Mouse (Mus musculus) MEL (cell line): ENCODE results near the gene Ephb3. TPM values are rescaled to one million over a fixed set of nuclear protein-coding genes. Genes with fewer than 3 reads are reported as not detected.
"Not testable (repeated sequence)": the region's sequence is repeated elsewhere in the genome, so short reads cannot be mapped to it uniquely, and the experiment has no call there.

Experiments used
- DNase-seq: peaks from one replicate; pipeline ENCODE4 v3.0.0; 2011; ENCODE audit warnings: low read depth, low spot score
- H3K27ac ChIP-seq: 2 replicates; pipeline ENCODE4 v1.5.1; 2012; ENCODE audit warnings: low read depth, mild to moderate bottlenecking, control low read depth, low read length, moderate library complexity; ENCODE audit not compliant: control insufficient read depth
- H3K27me3 ChIP-seq, 2 experiments: fragments of 150-350 bp in 1 of 2; sonication (generic) in 1 of 2; 2 replicates each; pipeline ENCODE4 v1.6.1; 2012; ENCODE audit warnings: low read length in 2 of 2, mild to moderate bottlenecking in 2 of 2, improper control_type of control experiment in 1 of 2, moderate library complexity in 1 of 2; ENCODE audit not compliant: insufficient read depth in 2 of 2, control insufficient read depth in 1 of 2
- H3K36me3 ChIP-seq, 2 experiments: 2 replicates each; pipeline ENCODE4 v1.6.1; 2012 to 2014; ENCODE audit warnings: low read length in 2 of 2, improper control_type of control experiment in 1 of 2, inconsistent platforms in 1 of 2, mild to moderate bottlenecking in 1 of 2; ENCODE audit not compliant: insufficient read depth in 2 of 2, control insufficient read depth in 1 of 2
- H3K4me1 ChIP-seq, 2 experiments: fragments of 150-350 bp in 1 of 2; sonication (generic) in 1 of 2; 2 replicates each; pipeline ENCODE4 v1.6.1; 2012; ENCODE audit warnings: low read length in 2 of 2, improper control_type of control experiment in 1 of 2, mild to moderate bottlenecking in 1 of 2; ENCODE audit not compliant: insufficient read depth in 2 of 2, control insufficient read depth in 1 of 2
- H3K4me3 ChIP-seq, 2 experiments: fragments of 150-350 bp in 1 of 2; sonication (generic) in 1 of 2; 2 replicates each; pipeline ENCODE4 v1.5.1; 2012; ENCODE audit warnings: low read depth in 2 of 2, low read length in 2 of 2, mild to moderate bottlenecking in 2 of 2, moderate library complexity in 2 of 2, control low read depth in 1 of 2, improper control_type of control experiment in 1 of 2; ENCODE audit not compliant: control insufficient read depth in 1 of 2, insufficient read depth in 1 of 2
- H3K79me2 ChIP-seq: 2 replicates; pipeline ENCODE4 v1.6.1; 2012; ENCODE audit warnings: mild to moderate bottlenecking, low read length, moderate library complexity; ENCODE audit not compliant: control insufficient read depth, poor library complexity, insufficient read depth
- H3K9ac ChIP-seq: 2 replicates; pipeline ENCODE4 v1.6.1; 2012; ENCODE audit warnings: low read depth, mild to moderate bottlenecking, control low read depth, low read length, moderate library complexity; ENCODE audit not compliant: control insufficient read depth, poor library complexity, severe bottlenecking
- H3K9me3 ChIP-seq: fragments of 150-350 bp; sonication (generic); replicated peaks from 2 replicates; pipeline ENCODE4 v1.6.1; 2012; ENCODE audit warnings: mild to moderate bottlenecking, low read length, improper control_type of control experiment, moderate library complexity; ENCODE audit not compliant: insufficient read depth
- CHD1 ChIP-seq: IDR thresholded peaks from 2 replicates; pipeline ENCODE4 v1.6.1; 2012; ENCODE audit warnings: low read depth, mild to moderate bottlenecking, inconsistent platforms, low read length, improper control_type of control experiment
- CTCF ChIP-seq, 3 experiments: IDR thresholded peaks in 2 of 3; conservative IDR thresholded peaks in 1 of 3; 2 replicates each; pipeline ENCODE4 v1.5.1; 2011 to 2012; ENCODE audit warnings: low read length in 3 of 3, low read depth in 2 of 3, mild to moderate bottlenecking in 2 of 3, improper control_type of control experiment in 1 of 3, inconsistent platforms in 1 of 3, mixed read lengths in 1 of 3, moderate library complexity in 1 of 3; ENCODE audit not compliant: control insufficient read depth in 1 of 3, insufficient read depth in 1 of 3, poor library complexity in 1 of 3, severe bottlenecking in 1 of 3
- ELF1 ChIP-seq: IDR thresholded peaks from 2 replicates; pipeline ENCODE4 v1.6.1; 2014; ENCODE audit warnings: low read depth, mild to moderate bottlenecking, inconsistent platforms, low read length, improper control_type of control experiment, moderate library complexity
- ETS1 ChIP-seq: IDR thresholded peaks from 2 replicates; pipeline ENCODE4 v1.6.1; 2012; ENCODE audit warnings: low read depth, mild to moderate bottlenecking, inconsistent platforms, low read length, improper control_type of control experiment, moderate library complexity
- HCFC1 ChIP-seq: IDR thresholded peaks from 2 replicates; pipeline ENCODE4 v1.6.1; 2012; ENCODE audit warnings: low read depth, mild to moderate bottlenecking, inconsistent platforms, low read length, improper control_type of control experiment, moderate library complexity
- JUND ChIP-seq: IDR thresholded peaks from 2 replicates; pipeline ENCODE4 v1.6.1; 2011; ENCODE audit warnings: low read depth, mild to moderate bottlenecking, improper control_type of control experiment, low read length
- KAT2A ChIP-seq: conservative IDR thresholded peaks from 2 replicates; pipeline ENCODE4 v1.6.1; 2012; ENCODE audit warnings: low read depth, low read length, improper control_type of control experiment, inconsistent platforms
- MAX ChIP-seq: IDR thresholded peaks from 2 replicates; pipeline ENCODE4 v1.6.1; 2011; ENCODE audit warnings: low read length, improper control_type of control experiment
- MEF2A ChIP-seq: IDR thresholded peaks from 2 replicates; pipeline ENCODE4 v1.6.1; 2014; ENCODE audit warnings: low read depth, mild to moderate bottlenecking, inconsistent platforms, low read length, improper control_type of control experiment; ENCODE audit not compliant: poor library complexity, insufficient replicate concordance, severe bottlenecking; ENCODE audit errors: extremely low read depth
- MXI1 ChIP-seq: IDR thresholded peaks from 2 replicates; pipeline ENCODE4 v1.6.1; 2011; ENCODE audit warnings: mild to moderate bottlenecking, low read depth, low read length, improper control_type of control experiment
- POLR2AphosphoS2 ChIP-seq: IDR thresholded peaks from 2 replicates; pipeline ENCODE4 v1.6.1; 2011; ENCODE audit warnings: low read length, improper control_type of control experiment
- RAD21 ChIP-seq: IDR thresholded peaks from 2 replicates; pipeline ENCODE4 v1.6.1; 2011; ENCODE audit warnings: mild to moderate bottlenecking, low read depth, low read length, improper control_type of control experiment
- RCOR1 ChIP-seq: IDR thresholded peaks from 2 replicates; pipeline ENCODE4 v1.6.1; 2012; ENCODE audit warnings: low read depth, mild to moderate bottlenecking, inconsistent platforms, low read length, improper control_type of control experiment
- TAL1 ChIP-seq: IDR thresholded peaks from 2 replicates; pipeline ENCODE4 v1.6.1; 2012; ENCODE audit warnings: mild to moderate bottlenecking, inconsistent platforms, low read length, moderate library complexity, mixed read lengths
- USF1 ChIP-seq: IDR thresholded peaks from 2 replicates; pipeline ENCODE4 v1.6.1; 2014; ENCODE audit warnings: low read depth, mild to moderate bottlenecking, inconsistent platforms, low read length, improper control_type of control experiment, moderate library complexity
- ZKSCAN1 ChIP-seq: IDR thresholded peaks from 2 replicates; pipeline ENCODE4 v1.6.1; 2012; ENCODE audit warnings: low read depth, mild to moderate bottlenecking, inconsistent platforms, low read length, improper control_type of control experiment, moderate library complexity
- ZMIZ1 ChIP-seq: IDR thresholded peaks from 2 replicates; pipeline ENCODE4 v1.6.1; 2012; ENCODE audit warnings: low read depth, mild to moderate bottlenecking, inconsistent platforms, low read length, improper control_type of control experiment, moderate library complexity
- polyA plus RNA-seq, 2 experiments: library from polyadenylated mRNA; stranded (reverse) in 1 of 2; unstranded in 1 of 2; fragments of >175 nt in 1 of 2; fragments of >200 nt in 1 of 2; gene quantifications; 2 replicates each; pipeline versions ENCODE4 v1.2.1 to v1.2.4; 2012; ENCODE audit warnings: low replicate concordance in 2 of 2, low read depth in 1 of 2; ENCODE audit not compliant: insufficient read length in 2 of 2, insufficient read depth in 1 of 2, missing spikeins in 1 of 2
- total RNA-seq: library from RNA; depleted of rRNA; stranded (reverse); fragments of 300-350 nt; gene quantifications from 2 replicates; pipeline ENCODE4 v1.2.3, GENCODE M21; 2012

Gene Ephb3
- total and polyA plus RNA-seq, 3 experiments, result 0.46 to 2.9 TPM; not detected in 1

DNA sequence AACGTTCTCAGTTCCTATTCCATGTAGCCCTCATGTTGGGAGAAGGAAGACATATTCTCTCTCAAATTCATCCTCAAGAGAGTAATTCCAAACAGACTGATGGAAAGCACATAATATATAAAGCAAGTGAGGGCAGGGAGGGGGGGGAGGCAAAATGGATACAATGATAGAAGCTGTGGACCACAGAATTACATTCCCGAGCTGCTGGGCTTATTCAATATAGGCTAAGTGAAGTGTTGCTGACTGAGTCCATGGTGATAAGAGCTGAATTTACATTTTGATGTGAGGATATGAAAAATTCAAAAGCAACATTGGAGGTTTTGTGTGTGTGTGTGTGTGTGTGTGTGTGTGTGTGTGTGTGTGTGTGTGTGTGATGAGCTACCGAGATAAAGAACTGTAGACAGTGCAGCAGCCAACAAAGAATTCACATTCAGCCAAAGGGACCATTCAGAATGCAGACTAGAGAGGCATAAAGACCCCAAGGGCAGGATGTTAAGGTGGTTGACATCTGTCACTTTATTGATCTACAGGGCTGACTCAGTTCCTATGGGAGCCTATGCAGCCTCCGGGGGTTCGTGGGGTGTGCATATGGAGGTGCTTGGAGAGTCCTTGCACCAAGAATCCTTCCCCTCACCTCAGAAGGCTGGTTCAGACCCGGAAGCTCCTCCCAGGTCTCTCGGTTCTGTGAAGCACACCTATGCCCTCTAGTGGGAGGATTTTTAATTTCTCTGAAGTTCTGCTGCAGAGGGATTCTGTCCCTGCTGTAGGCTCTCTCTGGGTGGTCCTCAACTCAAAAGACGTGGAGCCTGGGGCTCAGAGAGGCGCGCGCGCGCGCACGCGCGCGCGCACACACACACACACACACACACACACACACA, 39.0 kb upstream of the Ephb3 start:
- not testable (repeated sequence) for H3K27me3 ChIP-seq, H3K36me3 ChIP-seq, H3K79me2 ChIP-seq, H3K4me3 ChIP-seq, H3K4me1 ChIP-seq, DNase-seq, H3K9me3 ChIP-seq, H3K27ac ChIP-seq, H3K9ac ChIP-seq

DNA sequence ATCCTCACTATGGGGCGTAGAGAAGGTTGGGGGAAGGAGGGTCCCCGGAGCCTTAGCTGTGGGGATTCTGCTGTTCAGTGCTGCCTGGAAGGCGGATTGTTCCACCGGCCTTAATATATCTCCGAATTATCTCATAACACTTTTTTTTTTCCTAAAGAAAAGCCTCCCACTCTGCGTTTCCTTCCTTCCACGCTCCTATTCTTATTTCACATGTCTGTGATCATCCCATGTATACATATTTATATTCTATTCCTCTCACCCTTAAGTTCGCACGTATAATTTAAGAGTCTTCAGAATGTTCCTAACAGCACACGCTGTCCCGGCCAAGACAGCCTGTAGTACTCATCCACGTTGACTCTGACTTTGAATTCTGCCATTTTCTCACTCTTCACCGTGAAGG, 35.8 kb upstream of the Ephb3 start:
- TF ChIP-seq CHD1 (no peak), ELF1 (no peak), USF1 (no peak), RAD21 (no peak), JUND (no peak), HCFC1 (no peak), KAT2A (no peak), MAX (no peak), MXI1 (no peak), CTCF (IDR thresholded peaks at IDR 0.05 in 2 of 3, conservative IDR thresholded peaks at IDR 0.05 in 1 of 3; ENCODE audit: control insufficient read depth in 1 of 3, insufficient read depth in 1 of 3, low read depth in 2 of 3, low read length in 3 of 3, poor library complexity in 1 of 3, severe bottlenecking in 1 of 3) (no peak), POLR2AphosphoS2 (no peak), MEF2A (no peak), RCOR1 (no peak), ETS1 (no peak), ZKSCAN1 (no peak), ZMIZ1 (no peak), TAL1 (no peak)
- no peaks in the 10 kb centered on the region for H3K79me2 ChIP-seq
- no peak for DNase-seq

More for the DNA sequence above, 35.8 kb upstream of the Ephb3 start:
- no peak overlapping the region for H3K9ac ChIP-seq
- H3K9me3 ChIP-seq, result no peaks in the 10 kb centered on the region
- no peak overlapping the region for H3K27ac ChIP-seq
- no peaks in the 10 kb centered on the region for H3K27me3 ChIP-seq
- no peaks in the 10 kb centered on the region for H3K36me3 ChIP-seq
- no peaks in the 10 kb centered on the region for H3K4me1 ChIP-seq
- no peak overlapping the region for H3K4me3 ChIP-seq
